Mouse (Mus musculus) megakaryocyte, embryonic 14.5 days (primary cell): ENCODE results near the gene Atp1b2.

Source experiments
- FLI1 ChIP-seq: IDR thresholded peaks from 2 replicates; pipeline ENCODE4 v1.6.1; 2012; ENCODE audit warnings: low read length, inconsistent platforms, mixed read lengths
- GATA1 ChIP-seq: IDR thresholded peaks from 3 replicates; pipeline ENCODE4 v1.6.1; 2012; ENCODE audit warnings: mixed read lengths, low read length, inconsistent platforms, borderline replicate concordance

- TF ChIP-seq FLI1 (no peak), GATA1 (no peak)
Measured at GRCm38 (mm10) chr11:69584937-69585336, 20.8 kb downstream of the Atp1b2 start.
